Mouse (Mus musculus) ovary, postnatal 14 days (tissue): Measurements from ENCODE around the gene Iqgap1.
"Not testable (repeated sequence)": the region's sequence is repeated elsewhere in the genome, so short reads cannot be mapped to it uniquely, and the experiment has no call there.

ENCODE experiments used
- DNase-seq: peaks from one replicate; pipeline ENCODE4 v3.0.0; 2022; ENCODE audit warnings: low spot score

The Iqgap1 gene

GRCm38 (mm10) chr7:80766861-80767312 is 58.9 kb downstream of the Iqgap1 start:
- DNase-seq, result no peak

GRCm38 (mm10) chr7:80766072-80766471 is 59.7 kb downstream of the Iqgap1 start:
- no peak for DNase-seq

- DNase-seq, result no peak
Observed at GRCm38 (mm10) chr7:80763864-80764437, 61.8 kb downstream of the Iqgap1 start.

GRCm38 (mm10) chr7:80762297-80762696 is 63.5 kb downstream of the Iqgap1 start:
- no peak for DNase-seq

- DNase-seq, result no peak
Observed at GRCm38 (mm10) chr7:80754086-80754485, 71.7 kb downstream of the Iqgap1 start.

- no peak for DNase-seq
Observed at GRCm38 (mm10) chr7:80753613-80754012, 72.2 kb downstream of the Iqgap1 start.

GRCm38 (mm10) chr7:80749624-80750023 is 76.2 kb downstream of the Iqgap1 start:
- no peak for DNase-seq

GRCm38 (mm10) chr7:80749109-80749508 is 76.7 kb downstream of the Iqgap1 start:
- DNase-seq, result not testable (repeated sequence)

GRCm38 (mm10) chr7:80747371-80747770 is 78.4 kb downstream of the Iqgap1 start:
- DNase-seq, result no peak

GRCm38 (mm10) chr7:80746166-80746761 is 79.5 kb downstream of the Iqgap1 start:
- DNase-seq, result no peak

- DNase-seq, result no peak
Observed at GRCm38 (mm10) chr7:80745746-80746145, 80.0 kb downstream of the Iqgap1 start.

- DNase-seq, result no peak
Observed at GRCm38 (mm10) chr7:80745250-80745649, 80.5 kb downstream of the Iqgap1 start.

GRCm38 (mm10) chr7:80743920-80744630 is 81.7 kb downstream of the Iqgap1 start:
- no peak for DNase-seq

GRCm38 (mm10) chr7:80742671-80743070 is 83.1 kb downstream of the Iqgap1 start:
- DNase-seq, result no peak

GRCm38 (mm10) chr7:80740954-80741353 is 84.8 kb downstream of the Iqgap1 start:
- peak; percentile 70 for DNase-seq

GRCm38 (mm10) chr7:80736199-80736598 is 89.6 kb downstream of the Iqgap1 start:
- DNase-seq, result no peak

GRCm38 (mm10) chr7:80732986-80733385 is 92.8 kb downstream of the Iqgap1 start:
- no peak for DNase-seq

- peak; percentile 72 for DNase-seq
Observed at GRCm38 (mm10) chr7:80729662-80730061, 96.1 kb downstream of the Iqgap1 start.

- DNase-seq, result no peak
Observed at GRCm38 (mm10) chr7:80721041-80721440, 104.7 kb downstream of the Iqgap1 start.

GRCm38 (mm10) chr7:80719582-80719981 is 106.2 kb downstream of the Iqgap1 start:
- no peak for DNase-seq

- DNase-seq, result no peak
Observed at GRCm38 (mm10) chr7:80719038-80719437, 106.7 kb downstream of the Iqgap1 start.

- no peak for DNase-seq
Observed at GRCm38 (mm10) chr7:80718471-80718870, 107.3 kb downstream of the Iqgap1 start.

GRCm38 (mm10) chr7:80716758-80717157 is 109.0 kb downstream of the Iqgap1 start:
- no peak for DNase-seq
